Mouse (Mus musculus) layer of hippocampus, adult 2 months (tissue): ENCODE results near the gene Fbln1. TPM values are rescaled to one million over a fixed set of nuclear protein-coding genes. Genes with fewer than 3 reads are reported as not detected.
"Not testable (repeated sequence)": the region's sequence is repeated elsewhere in the genome, so short reads cannot be mapped to it uniquely, and the experiment has no call there.

ENCODE experiments used
- DNase-seq, 2 experiments: peaks; one replicate each; pipeline ENCODE4 v3.0.0; 2022; ENCODE audit warnings: low spot score in 2 of 2
- H3K27ac ChIP-seq: fragments of 200-600 bp; 2 replicates; pipeline ENCODE4 v1.8.1; 2022
- H3K4me3 ChIP-seq: fragments of 200-600 bp; 2 replicates; pipeline ENCODE4 v1.8.1; 2022; ENCODE audit warnings: mild to moderate bottlenecking
- CTCF ChIP-seq: fragments of 200-600 bp; conservative IDR thresholded peaks from 2 replicates; pipeline ENCODE4 v1.8.1; 2022; ENCODE audit warnings: antibody characterized with exemption, mild to moderate bottlenecking, moderate library complexity
- total RNA-seq, 2 experiments: library from RNA; stranded (reverse); gene quantifications; 2 replicates each; pipeline ENCODE4 v1.2.3; 2021

Gene Fbln1
- total RNA-seq, 2 experiments from 2014 or later = 13.4 to 13.8 TPM

DNA sequence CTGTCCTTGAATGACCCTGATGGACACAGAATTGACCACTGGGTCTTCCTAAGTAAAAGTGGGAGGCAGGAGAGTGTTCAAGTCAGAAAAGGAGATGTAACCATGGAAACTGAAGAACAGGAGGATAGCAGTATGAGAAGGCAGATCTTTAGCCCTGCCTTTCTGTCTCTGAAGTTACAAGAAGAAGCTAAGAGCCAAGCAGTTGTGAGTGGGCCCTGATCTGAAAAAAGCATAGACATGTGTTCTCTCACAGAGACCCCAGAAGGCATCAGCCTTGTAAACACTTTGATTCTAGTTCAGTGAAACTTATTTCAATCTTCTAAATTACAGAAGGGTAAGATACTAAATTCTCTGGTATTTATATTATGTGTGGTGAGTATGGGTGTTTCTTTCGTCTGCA, 118.7 kb downstream of the Fbln1 start:
- Histone ChIP-seq H3K4me3 (no peak overlapping the region), H3K27ac (no peak overlapping the region)
- DNase-seq = no peak
- TF ChIP-seq CTCF = no peak

DNA sequence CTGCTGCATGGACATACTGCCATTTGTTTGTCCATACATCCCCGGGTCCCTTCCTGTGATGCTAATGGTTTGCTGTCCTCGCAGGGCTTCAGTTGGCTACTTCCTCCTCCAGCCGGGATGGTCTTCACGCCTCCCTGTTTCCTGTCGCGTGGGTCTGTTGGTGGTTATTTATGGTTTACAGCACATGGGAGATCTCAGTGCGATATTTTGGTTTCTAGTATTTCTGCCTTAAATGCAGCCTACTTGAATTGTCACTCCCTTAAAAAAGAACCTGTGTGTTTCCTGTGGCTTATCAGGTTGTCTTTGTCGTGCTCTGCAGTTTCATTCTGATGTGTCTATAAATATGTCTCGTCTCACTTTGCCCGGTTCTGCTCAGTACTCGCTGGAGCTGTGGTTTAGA, 122.1 kb downstream of the Fbln1 start:
- no peak overlapping the region for H3K4me3 ChIP-seq
- DNase-seq = no peak
- TF ChIP-seq CTCF = no peak
- H3K27ac ChIP-seq = no peak overlapping the region

DNA sequence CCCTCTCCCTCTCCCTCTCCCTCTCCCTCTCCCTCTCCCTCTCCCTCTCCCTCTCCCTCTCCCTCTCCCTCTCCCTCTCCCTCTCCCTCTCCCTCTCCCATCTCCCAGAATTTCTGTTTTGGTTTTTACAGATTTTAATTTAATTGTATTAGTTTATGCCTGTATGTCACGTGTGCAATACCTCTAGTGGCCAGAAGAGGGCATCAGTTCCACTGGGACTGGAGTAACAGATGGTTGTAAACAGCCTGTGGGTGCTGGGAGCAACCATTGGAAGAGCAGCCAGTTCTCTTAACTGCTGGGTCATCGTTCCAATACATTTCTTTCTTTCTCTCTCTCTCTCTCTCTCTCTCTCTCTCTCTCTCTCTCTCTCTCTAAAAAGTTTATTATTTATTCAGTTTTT, 122.7 kb downstream of the Fbln1 start:
- H3K4me3 ChIP-seq, H3K27ac ChIP-seq, DNase-seq: not testable (repeated sequence)
- TF ChIP-seq CTCF = peak; percentile 68

DNA sequence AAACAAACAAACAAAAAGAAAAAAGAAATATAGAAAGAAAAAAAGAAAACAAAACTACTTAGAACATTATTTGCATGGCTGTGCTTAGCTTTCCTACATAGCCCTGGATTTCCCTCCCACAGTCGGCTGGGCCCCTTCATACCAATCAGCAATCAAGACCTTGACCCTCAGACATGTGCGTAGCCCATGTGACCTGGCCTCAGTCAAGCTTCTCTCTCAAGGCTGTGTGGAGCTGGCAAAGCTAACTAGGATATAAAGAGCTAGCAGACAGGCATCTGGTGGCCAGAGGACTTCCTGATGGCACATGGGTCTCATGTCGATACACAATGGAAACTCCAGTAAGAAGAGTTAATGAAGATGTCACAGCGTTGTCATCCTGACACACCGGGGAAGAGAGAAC, 123.3 kb downstream of the Fbln1 start:
- DNase-seq = no peak
- TF ChIP-seq CTCF = no peak
- Histone ChIP-seq H3K4me3 (no peak overlapping the region), H3K27ac (no peak overlapping the region)

DNA sequence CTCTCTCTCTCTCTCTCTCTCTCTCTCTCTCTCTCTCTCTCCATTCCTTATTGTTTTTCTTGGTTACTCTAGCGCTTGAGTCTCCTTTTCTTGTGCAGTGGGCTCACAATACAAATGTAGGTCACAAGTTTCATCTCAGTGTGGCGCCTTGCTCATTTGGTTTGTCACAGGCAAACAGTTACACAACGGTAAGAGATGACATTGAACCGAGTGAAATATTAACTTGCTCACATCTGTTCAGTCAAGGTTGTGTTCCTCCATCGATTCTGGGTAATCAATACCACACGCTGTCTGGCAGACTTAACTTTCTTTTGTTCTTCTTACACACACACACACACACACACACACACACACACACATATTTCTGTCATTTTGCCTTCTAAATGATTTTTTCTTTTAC, 124.3 kb downstream of the Fbln1 start:
- Histone ChIP-seq H3K4me3 (no peak overlapping the region), H3K27ac (no peak overlapping the region)
- DNase-seq = no peak
- no peak for TF ChIP-seq CTCF

DNA sequence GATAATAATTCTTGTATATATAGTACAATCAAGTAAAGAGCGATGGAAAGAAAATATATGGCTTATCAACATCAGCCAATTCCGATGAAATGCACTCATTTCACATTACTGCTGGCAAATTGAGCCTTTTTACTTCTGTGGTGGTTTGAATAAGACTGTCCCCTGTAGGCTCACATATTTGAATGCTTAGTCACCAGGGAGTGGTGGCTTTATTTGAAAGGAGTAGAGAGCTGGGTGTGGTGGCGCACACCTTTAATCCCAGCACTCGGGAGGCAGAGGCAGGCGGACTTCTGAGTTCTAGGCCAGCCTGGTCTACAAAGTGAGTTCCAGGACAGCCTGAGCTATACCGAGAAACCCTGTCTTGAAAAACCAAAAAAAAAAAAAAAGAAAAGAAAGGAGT, 127.8 kb downstream of the Fbln1 start:
- H3K4me3 ChIP-seq, DNase-seq: not testable (repeated sequence)

DNA sequence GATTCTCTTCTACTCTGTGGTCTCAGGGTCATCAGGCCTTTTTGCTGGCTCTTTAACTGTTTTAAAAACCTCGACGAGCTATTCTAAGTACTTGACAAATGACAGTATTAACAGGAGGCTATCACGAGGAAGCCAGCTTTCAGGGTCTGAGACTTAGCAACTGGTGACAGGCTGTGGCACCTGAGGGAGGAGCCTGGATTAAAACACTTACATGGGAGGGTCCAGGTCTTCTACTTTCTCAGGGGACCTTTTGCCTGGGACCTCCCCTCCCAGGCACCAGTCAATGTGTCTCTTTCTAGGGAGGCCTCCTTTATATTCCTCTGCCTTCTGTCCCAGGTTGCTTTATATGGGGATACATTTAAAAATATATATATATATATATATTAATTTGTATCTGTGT, 128.5 kb downstream of the Fbln1 start:
- no peak for DNase-seq
- no peak overlapping the region for H3K4me3 ChIP-seq
- no peak for TF ChIP-seq CTCF
- H3K27ac ChIP-seq = no peak overlapping the region

More for the DNA sequence above, 127.8 kb downstream of the Fbln1 start:
- not testable (repeated sequence) for H3K27ac ChIP-seq

DNA sequence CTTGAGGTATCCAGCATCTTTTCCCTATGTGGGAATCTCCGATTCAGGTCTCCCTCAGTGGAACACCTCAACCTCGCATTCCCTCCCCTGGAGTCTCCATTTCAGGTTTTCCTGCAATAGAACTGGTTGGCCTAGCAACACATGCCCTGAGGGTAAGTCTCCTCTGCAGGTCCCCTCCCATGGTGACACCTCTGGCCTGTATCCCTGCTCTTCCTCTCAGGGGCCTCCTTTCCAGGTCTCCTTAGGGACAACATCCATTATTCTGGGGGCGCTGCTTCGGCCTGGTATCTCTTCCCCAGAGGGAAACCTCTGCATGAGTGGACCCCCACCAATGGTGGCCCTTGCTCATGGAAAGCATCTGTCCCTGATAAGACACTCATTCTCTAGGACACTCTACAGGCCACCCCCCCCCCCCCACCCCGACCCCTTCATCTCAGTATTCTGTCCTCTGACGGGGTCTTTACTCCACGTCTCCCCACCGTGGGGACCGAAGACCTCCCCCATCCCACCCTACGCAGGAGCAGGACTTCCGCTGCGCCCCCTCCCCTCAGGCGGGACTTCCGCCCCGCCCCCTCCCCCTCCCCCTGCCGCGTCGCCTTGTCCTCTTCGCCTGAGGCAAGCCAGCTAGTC, 130.0 kb downstream of the Fbln1 start, which contains the start of gene Atxn10:
TSS of gene Atxn10 (plus strand) at position 575 of the 630 bp plus-strand sequence.
- TF ChIP-seq CTCF = no peak
- DNase-seq = no peak
- Histone ChIP-seq H3K27ac (peak within 1 kb of the TSS; percentile 100), H3K4me3 (peak within 1 kb of the TSS; percentile 64)

Other genes with a start within 250 kb of the Fbln1 start
- gene 5031439G07Rik, start 217.4 kb upstream of the Fbln1 start, total RNA-seq = 10 to 100 TPM; 85.0 to 95.0 TPM
- gene Upk3a, start 188.8 kb upstream of the Fbln1 start, total RNA-seq = not detected
- gene Fam118a, start 177.0 kb upstream of the Fbln1 start, total RNA-seq = 10 to 100 TPM; 26.9 to 35.9 TPM
- gene Smc1b, start 74.0 kb upstream of the Fbln1 start, total RNA-seq = under 1 TPM; 0.08 to 0.12 TPM
- gene Ribc2, start 73.9 kb upstream of the Fbln1 start, total RNA-seq = under 1 TPM; 0.44 to 0.49 TPM
- gene Atxn10, start 130.3 kb downstream of the Fbln1 start, total RNA-seq = 100 to 1,000 TPM; 290 to 297 TPM